Mouse (Mus musculus) induced T-regulatory cell, adult 2 months (primary cell): ENCODE measurements around the gene Slc35e4.
A peak's percentile ranks its signal among the peaks of the same experiment; 100 is the strongest.
"Not testable (repeated sequence)": the region's sequence is repeated elsewhere in the genome, so short reads cannot be mapped to it uniquely, and the experiment has no call there.

Source experiments
- DNase-seq: peaks from one replicate; pipeline ENCODE4 v3.0.0-alpha.2; 2012; ENCODE audit warnings: low read depth

The Slc35e4 gene

GRCm38 (mm10) chr11:3913316-3914108 lies 952 bp downstream of the Slc35e4 start:
- peak; percentile 90 for DNase-seq

- DNase-seq, result no peak
Observed at GRCm38 (mm10) chr11:3912875-3913271, 1.6 kb downstream of the Slc35e4 start.

- no peak for DNase-seq
Observed at GRCm38 (mm10) chr11:3912100-3912874, 2.2 kb downstream of the Slc35e4 start.

GRCm38 (mm10) chr11:3911440-3911839 lies 3.0 kb downstream of the Slc35e4 start:
- not testable (repeated sequence) for DNase-seq

- no peak for DNase-seq
Observed at GRCm38 (mm10) chr11:3910513-3911310, 3.8 kb downstream of the Slc35e4 start.

DNA sequence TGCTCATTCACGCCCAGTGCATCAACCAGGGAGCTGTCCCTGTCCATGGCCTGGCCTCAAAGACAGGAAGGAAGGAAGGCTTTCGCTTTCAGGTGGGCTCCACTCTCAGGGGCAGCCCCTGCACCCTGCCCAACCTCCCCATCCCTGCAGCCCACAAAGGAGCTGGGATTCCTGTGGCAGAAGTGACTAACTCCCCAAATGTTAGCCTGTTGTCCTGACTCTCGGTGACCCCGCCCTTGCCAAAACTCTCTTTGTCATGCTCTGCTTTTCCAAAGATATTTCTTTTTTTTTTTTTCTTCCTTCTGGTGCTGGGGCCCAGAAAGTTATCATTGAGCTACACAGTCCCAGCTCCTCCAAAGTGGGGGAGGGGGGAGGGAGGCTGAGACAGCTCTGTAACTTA lies 5.2 kb downstream of the Slc35e4 start:
- no peak for DNase-seq

- DNase-seq, result no peak
Observed at GRCm38 (mm10) chr11:3905446-3905845, 9.0 kb downstream of the Slc35e4 start.

DNA sequence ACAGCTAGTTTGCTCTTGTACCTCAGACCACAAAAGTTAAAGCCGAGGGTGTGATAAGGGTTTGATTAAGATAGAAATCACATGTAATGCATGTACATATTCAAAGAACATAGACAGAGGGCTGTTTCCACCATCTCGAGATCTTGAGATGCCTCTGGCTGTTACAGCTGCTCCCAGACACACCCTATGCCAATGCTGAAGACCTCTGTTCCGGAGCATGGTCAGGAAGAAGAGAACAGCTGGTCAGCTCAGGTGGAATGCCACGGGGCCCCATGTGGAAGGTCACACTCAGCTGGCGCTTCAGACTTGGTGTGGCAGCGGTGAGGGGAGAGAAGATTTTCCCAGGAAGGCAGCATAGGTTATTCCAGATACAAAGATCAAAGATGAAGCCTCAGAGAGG lies 9.8 kb downstream of the Slc35e4 start:
- no peak for DNase-seq

- no peak for DNase-seq
Observed at GRCm38 (mm10) chr11:3903046-3903445, 11.4 kb downstream of the Slc35e4 start.

GRCm38 (mm10) chr11:3902516-3902915 lies 11.9 kb downstream of the Slc35e4 start:
- DNase-seq, result no peak

DNA sequence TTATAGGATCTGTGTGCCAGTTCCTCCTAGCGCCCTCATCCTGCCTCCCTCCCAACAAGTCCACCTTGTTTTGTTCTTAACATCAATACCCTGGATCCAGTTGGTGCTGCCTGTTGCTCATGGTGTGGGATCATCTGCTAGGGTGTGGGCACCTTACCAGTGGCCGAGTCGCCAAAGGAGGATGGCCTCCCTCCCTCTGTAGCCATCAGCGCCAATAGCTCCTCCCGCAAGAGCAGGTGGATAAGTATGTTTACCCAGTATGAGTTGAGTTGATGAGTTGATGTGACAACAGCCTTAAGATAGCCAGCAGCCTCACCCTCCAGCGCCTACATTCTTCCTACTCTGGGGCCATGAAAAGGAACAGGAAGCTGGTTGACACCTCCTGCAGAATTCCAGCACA lies 14.2 kb downstream of the Slc35e4 start:
- DNase-seq, result no peak

DNA sequence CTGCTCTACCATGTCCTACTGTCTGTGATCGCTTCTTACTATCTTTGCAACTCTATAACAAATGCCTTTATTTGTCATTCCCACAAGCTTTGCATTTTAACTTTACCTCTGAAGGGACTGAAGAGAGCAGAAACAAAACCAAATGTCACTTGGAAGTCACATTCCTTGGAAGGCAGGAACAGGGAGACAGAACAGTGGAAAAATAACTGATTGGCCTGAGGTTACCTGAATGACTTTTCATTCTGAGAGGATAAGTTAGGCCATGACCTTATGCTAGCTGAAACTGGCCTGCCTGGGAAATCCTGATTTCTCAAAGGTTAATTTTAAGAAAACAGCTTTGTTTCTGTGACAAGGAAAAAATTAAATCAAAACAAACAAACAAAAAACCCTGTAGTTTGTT lies 18.5 kb downstream of the Slc35e4 start:
- no peak for DNase-seq

DNA sequence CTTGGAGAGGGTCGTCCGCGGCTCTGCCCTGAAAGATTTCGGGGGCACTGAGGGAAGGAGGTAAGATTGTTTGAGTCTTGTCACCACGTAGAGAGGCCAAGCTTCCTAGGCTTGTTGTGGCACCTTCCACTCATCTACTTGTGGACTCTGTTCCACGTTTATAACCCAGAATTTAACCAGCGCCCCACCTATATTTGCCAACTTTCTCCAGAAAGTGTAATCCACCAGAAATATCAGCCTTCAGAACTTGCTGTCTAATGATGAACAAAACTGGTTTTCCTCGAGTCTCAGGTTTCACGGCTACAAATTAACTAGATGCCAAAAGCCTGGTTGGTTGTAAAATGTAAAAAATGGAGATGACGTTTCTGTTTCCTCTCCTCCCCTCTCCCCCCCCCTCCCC lies 19.0 kb downstream of the Slc35e4 start:
- peak; percentile 62 for DNase-seq

DNA sequence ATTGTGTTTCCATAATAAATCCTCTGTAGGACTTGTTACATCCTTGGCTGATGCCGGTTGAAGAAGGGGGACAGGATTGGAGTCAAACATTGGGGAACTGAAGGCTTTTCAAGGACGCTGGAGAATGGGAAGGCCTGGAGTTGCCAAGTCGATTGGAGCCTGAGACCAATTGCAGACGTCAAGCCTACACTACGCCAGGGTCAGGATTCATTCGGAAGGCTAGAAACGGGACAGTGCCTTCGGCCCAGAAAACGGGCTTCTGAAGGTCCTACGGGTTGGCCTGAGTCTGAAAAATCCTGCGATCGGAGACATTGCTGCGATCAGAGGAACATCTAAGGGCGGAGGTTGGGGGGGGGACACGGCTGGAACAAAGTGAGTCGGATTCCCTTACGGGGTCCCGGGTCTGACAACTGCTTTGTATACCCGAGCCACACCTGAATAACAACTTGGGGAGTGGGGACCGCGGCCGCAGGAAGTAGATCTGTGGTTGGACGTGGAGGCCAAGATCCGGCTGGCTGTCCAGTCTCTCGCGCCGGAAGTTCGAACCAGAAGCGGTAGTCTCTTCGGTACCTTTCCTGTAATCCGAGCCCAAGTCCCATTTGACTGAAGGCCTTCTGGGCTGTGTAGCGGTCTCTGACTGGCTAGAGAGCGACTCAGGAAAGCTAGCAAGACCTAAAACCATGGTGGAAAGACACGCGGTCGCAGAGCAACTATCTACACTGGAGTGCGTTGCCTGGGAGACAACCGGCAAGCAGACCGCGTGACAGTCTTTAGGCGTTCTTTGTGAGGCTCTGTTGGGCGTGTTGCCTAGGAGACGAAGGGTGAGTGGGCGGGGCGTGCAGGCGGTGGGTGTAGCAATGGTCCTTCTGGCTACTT lies 19.8 kb downstream of the Slc35e4 start, which contains the start of the genes 4921536K21Rik and Dusp18:
TSS of gene 4921536K21Rik (minus strand) at position 693 of the 876 bp plus-strand sequence.
TSS of gene Dusp18 (plus strand) at position 835 of the 876 bp plus-strand sequence.
- DNase-seq, result peak; percentile 94

DNA sequence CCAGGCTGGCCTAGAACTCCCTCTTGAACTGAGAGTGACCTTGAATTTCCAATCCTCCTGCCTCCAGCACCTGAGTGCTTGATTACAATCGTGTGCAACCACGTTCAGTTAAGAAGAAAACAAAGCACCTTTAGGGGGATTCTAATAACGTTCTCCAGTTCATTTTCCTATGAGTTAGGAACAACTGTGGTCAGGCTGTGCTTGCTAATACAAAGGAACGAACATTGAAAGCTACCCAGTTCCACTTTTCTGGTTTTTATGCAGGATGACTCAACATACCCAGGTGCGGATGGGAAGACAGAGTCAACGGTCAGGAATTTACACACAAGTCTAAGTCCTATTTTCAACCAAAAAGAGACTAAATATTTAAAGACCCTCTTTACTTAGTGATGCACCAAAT lies 20.5 kb downstream of the Slc35e4 start:
- no peak for DNase-seq

DNA sequence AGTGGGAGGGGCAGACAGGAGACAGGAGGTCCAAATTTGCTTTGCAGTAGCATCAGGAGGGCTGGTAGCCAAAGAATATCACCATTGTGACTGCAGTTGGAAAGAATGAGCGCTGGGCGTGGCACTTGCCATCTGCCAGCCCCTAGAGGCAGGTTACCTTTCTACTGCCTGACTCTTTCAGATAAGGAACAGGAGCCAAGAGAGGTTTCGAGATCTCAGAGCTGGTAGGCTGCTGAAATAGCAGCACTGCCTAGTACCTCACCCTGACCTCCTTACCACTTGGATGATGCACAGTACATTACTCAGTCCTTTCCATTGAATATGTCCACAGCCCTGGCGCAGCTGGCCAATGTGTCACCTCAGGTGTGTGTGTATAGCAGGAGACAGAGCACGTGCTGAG lies 27.1 kb downstream of the Slc35e4 start:
- DNase-seq, result no peak

- no peak for DNase-seq
Observed at GRCm38 (mm10) chr11:3883711-3884110, 30.8 kb downstream of the Slc35e4 start.

DNA sequence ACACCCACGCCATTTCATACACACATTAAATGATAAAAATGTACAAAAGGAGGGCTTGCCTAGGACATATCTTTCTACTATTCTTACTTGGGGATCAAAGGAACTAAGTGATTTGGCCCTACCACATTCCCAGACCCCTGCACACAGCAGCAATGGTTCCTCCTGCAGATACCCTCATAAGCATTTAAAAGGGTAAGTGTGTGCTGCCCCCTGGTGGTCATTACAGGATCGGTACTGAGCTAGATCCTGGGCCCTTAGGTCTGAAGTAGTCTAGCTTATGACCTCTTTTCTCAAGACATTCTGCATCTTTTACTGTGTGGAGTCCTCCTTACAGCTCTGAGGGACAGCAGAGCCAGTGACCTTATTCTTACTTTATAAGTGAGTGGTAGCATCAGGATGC lies 34.6 kb downstream of the Slc35e4 start:
- peak; percentile 85 for DNase-seq

DNA sequence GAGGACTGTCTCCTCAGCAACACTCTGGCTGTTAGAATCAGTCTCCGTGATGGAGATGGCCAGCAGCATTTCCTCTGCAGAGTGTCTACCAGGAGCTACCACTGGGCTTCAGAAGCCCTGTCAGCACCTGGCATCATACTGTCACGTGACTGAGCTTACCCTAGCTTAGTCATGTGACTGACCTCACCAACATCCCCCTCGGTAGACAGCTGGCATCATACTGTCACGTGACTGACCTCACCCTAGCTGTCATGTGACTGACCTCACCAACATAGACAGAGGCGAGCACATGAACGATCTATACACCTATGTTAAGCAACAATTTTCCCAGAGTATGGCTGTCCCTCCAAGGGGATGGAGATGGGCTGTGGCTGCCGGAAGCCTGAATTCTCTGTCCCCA lies 35.8 kb downstream of the Slc35e4 start:
- DNase-seq, result no peak

- no peak for DNase-seq
Observed at GRCm38 (mm10) chr11:3876419-3876818, 38.0 kb downstream of the Slc35e4 start.

DNA sequence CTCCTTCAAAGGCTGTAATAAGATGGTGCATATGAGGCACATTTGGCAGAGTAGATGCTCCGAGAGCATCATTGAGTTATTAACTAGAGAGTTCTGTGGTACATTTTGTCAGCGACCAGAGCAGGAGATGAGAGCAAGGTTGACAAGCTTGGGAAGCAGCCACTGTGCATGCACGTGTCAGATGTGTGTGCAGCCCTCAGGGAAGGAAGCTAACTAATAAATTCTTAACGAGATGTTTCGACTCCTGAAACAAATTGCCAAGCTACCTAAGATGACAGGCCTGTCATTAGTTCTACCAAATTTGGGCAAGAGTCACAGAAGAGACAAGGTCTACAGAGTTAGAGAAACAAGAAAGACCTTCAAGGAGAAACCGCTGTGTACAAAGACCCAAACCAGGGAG lies 50.1 kb downstream of the Slc35e4 start:
- DNase-seq, result no peak
